Mouse (Mus musculus) hindbrain, embryonic 10.5 days (tissue): ENCODE data around the gene Prkag2. TPM values are rescaled to one million over a fixed set of nuclear protein-coding genes. Genes with fewer than 3 reads are reported as not detected.
"Not testable (repeated sequence)": the region's sequence is repeated elsewhere in the genome, so short reads cannot be mapped to it uniquely, and the experiment has no call there.

Source experiments
- DNase-seq: peaks from one replicate; pipeline ENCODE4 v3.0.0-alpha.2; 2017; ENCODE audit warnings: low spot score
- H3K27ac ChIP-seq: fragments of 300-500 bp; sonication (generic); 2 replicates; pipeline ENCODE4 v1.5.1; 2016; ENCODE audit warnings: mild to moderate bottlenecking, moderate library complexity
- H3K27me3 ChIP-seq: fragments of 300-500 bp; sonication (generic); 2 replicates; pipeline ENCODE4 v1.6.1; 2016; ENCODE audit warnings: mild to moderate bottlenecking; ENCODE audit not compliant: poor library complexity, insufficient read depth, severe bottlenecking
- H3K36me3 ChIP-seq: fragments of 300-500 bp; sonication (generic); 2 replicates; pipeline ENCODE4 v1.6.1; 2016; ENCODE audit warnings: mild to moderate bottlenecking, moderate library complexity
- H3K4me1 ChIP-seq: fragments of 300-500 bp; sonication (generic); replicated peaks from 2 replicates; pipeline ENCODE4 v1.6.1; 2016; ENCODE audit warnings: mild to moderate bottlenecking
- H3K4me3 ChIP-seq: fragments of 300-500 bp; sonication (generic); 2 replicates; pipeline ENCODE4 v1.5.1; 2016; ENCODE audit warnings: mild to moderate bottlenecking, moderate library complexity
- H3K9me3 ChIP-seq: fragments of 300-500 bp; sonication (generic); 2 replicates; pipeline ENCODE4 v1.6.1; 2016; ENCODE audit warnings: mild to moderate bottlenecking, moderate library complexity
- WGBS: fragments of 180-500 bp; shearing (Covaris S2); methylation state at CpG from one replicate; pipeline ENCODE4 v1.1.7; 2016; 5-methylcytosine and 5-hydroxymethylcytosine counted together
- polyA plus RNA-seq: library from polyadenylated mRNA; unstranded; fragments of >200 nt; fragmentation: Nextera tagmentation; extraction: Ambion mirVana; gene quantifications from 2 replicates; pipeline ENCODE4 v1.2.1, GENCODE M21; 2016

The Prkag2 gene
- polyA plus RNA-seq, 1 experiment from 2014 or later = 46.3 TPM

DNA sequence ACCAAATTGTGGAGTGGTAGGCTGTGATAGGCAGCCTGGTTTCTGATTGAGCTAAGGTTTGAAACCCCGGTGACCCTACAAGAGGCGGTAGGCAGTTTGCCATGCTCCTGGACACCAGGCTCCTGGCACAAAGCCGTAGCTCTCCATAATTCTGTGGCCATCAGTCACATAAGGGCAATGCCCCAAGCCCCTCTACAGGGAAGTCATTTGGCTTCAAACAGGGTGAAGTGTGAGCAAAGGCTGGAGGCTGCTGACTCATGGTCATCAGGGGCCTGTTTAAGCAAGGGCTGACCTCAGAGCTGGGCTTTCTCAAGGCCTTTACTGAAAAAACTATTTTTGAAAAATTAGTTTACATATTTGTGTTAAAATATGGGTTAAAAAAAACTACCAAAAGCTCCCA is 246.2 kb downstream of the Prkag2 start:
- DNase-seq = no peak
- H3K9me3 ChIP-seq = no peaks in the 10 kb centered on the region
- no peak overlapping the region for H3K27ac ChIP-seq
- no peak overlapping the region for H3K4me3 ChIP-seq
- H3K4me1 ChIP-seq = no peaks in the 10 kb centered on the region
- 93% methylated on average over 3 of the region's 3 CpGs for WGBS
- H3K36me3 ChIP-seq = no peaks in the 10 kb centered on the region
- H3K27me3 ChIP-seq = no peaks in the 10 kb centered on the region

DNA sequence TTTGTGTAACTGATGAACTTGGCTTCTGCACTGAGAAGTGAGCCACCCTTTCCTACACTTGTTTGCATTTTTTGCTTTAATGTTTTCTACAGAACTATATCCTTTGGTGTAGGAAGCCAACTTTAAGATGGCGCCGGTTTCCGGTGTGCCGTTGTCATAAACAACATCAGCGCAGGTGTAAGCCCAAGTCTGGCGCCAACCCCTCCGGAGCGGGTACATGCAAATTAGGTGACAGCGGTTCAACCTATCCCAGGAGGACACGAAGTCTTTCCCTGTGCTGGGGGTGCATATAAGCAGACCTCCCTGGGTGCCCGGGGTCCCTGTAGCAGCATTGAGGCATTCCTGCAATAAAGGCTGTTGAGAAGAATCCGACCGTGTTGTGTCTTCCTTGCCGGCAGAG is 252.2 kb downstream of the Prkag2 start:
- H3K9me3 ChIP-seq = not testable (repeated sequence)

DNA sequence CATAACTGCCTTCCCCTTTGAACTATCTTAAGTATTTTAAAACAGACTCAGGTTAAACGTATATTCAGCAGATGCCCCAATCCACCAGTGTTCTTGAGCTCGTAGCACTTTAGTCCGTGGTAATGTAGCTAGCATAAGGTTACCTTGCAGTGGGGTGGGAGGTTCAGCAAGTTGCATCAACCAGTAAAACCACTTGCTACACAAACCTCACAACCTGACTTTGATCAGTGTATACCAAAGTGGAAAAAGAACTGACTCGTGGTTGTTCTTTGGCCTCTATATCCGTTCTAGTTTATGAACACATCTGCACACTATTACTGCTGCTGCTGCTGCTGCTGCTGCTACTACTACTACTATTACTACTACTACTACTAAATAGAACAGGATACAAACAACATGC is 256.6 kb downstream of the Prkag2 start:
- no peak for DNase-seq
- Histone ChIP-seq H3K4me3 (no peak overlapping the region), H3K27me3 (no peaks in the 10 kb centered on the region), H3K9me3 (no peaks in the 10 kb centered on the region), H3K27ac (0 out of 2 replicates have a peak overlapping the region, but pooled peaks have one; percentile 98), H3K4me1 (peaks cover 32% of the 10 kb centered on the region), H3K36me3 (no peaks in the 10 kb centered on the region)
- 89% methylated on average over 5 of the region's 5 CpGs for WGBS

More for the DNA sequence above, 252.2 kb downstream of the Prkag2 start:
- DNase-seq, H3K4me3 ChIP-seq, H3K36me3 ChIP-seq, H3K27me3 ChIP-seq, H3K4me1 ChIP-seq, H3K27ac ChIP-seq: not testable (repeated sequence)
- 85% methylated on average over 14 of the region's 14 CpGs for WGBS

DNA sequence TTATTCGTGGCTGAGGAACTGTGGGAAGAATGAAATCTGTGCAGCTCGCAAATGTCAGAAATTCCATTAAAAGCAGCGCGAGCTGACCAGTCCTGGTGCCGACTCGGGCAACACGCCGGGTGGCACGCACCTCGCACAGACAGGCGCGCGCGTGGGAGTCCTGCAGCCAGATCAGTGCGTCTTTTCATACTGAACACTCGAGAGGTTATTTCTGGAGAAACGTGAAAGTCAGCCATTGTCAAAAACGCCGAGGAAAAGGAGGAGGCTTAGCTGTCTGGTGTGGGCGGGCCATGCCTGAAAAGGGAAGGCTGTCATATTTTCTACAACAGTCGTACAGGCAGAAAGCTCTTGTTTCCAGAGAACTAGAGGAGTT is 257.4 kb downstream of the Prkag2 start:
- WGBS = 3% methylated on average over 21 of the region's 21 CpGs
- peak overlapping the region; percentile 98 for H3K27ac ChIP-seq
- H3K9me3 ChIP-seq = no peaks in the 10 kb centered on the region
- peaks cover 32% of the 10 kb centered on the region for H3K4me1 ChIP-seq
- H3K4me3 ChIP-seq = peak overlapping the region; percentile 94
- no peak for DNase-seq
- no peaks in the 10 kb centered on the region for H3K36me3 ChIP-seq
- no peaks in the 10 kb centered on the region for H3K27me3 ChIP-seq

DNA sequence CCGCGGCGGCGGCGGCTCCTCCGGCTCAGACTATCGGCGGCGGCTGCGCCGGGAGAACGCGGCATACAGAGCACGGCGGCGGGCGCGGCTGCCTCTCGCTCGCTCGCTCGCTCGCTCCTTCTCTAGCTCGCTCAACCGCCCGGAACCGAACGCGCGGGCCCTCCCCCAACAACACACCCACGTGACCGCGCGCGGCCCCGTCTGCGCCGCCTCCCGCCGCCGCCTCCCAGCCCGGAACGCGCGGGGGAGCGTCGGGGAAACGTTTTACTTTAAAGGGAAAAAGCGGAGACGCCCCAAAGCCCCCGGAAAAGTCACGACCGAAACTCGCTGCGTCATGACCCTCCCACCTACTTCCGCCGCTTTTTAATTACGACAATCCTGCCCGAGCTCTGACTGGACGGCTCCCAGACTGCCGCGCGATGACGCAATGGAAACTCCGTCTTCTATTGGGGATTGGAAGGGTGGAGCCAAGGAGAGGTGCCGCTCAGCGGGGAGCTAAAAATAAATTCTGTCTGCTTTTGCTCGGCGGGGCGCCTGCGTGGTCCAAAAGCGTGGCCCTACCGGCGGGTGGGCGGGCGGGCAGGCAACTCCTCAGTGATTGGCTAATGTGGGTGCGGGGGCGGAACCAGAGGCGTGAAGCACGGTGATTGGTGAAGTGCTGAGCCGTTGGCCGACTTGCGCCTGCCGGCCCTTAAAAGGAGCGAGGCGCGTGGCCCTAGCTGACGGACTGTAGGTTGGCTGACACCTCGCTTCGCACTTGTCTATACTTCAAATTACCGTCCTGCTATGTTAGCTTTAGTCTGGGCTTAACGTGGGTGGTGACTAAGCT is 258.0 kb downstream of the Prkag2 start, which contains the start of gene Rheb:
Rheb (minus strand) TSS at position 351 of the 829 bp plus-strand sequence.
- Histone ChIP-seq H3K4me3 (peak within 1 kb of the TSS; percentile 94), H3K27me3 (no peaks in the 10 kb centered on the region), H3K27ac (peak within 1 kb of the TSS; percentile 98), H3K9me3 (no peaks in the 10 kb centered on the region), H3K4me1 (peaks cover 34% of the 10 kb centered on the region), H3K36me3 (no peaks in the 10 kb centered on the region)
- peak; percentile 99 for DNase-seq
- under 1% methylated on average over 92 of the region's 92 CpGs for WGBS

DNA sequence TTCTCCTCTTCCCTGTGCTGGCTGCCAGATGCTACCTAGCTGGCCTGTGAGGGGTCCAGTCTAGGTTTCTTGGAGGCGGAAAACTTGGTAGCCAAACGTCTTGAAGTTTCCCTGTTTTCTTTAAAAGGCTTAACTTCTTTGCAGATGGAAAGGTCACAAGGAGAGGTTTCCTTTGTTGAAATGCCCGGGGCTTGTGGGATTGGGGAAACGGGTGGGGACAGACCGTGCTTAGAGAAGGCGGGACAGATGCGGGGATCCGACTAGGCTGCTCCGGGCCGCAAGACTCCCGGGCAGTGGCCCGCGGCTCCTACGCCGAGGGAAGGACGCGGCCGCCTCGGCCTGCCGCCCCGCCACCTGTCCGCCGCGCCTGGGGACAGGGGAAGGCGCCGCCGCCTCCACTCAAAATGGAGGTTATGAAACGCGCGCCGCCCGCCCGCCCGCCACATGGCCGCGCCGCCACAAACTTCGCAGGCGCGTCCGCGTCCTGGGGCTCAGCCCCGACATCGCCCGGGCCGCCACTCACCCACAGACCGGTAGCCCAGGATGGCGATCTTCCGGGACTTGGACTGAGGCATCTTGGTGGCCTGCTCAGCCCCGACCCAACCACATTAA is 258.7 kb downstream of the Prkag2 start:
- 1% methylated on average over 50 of the region's 50 CpGs for WGBS
- peak overlapping the region; percentile 94 for H3K4me3 ChIP-seq
- H3K4me1 ChIP-seq = peaks cover 34% of the 10 kb centered on the region
- H3K9me3 ChIP-seq = no peaks in the 10 kb centered on the region
- no peak for DNase-seq
- no peaks in the 10 kb centered on the region for H3K27me3 ChIP-seq
- no peaks in the 10 kb centered on the region for H3K36me3 ChIP-seq
- peak overlapping the region; percentile 98 for H3K27ac ChIP-seq

DNA sequence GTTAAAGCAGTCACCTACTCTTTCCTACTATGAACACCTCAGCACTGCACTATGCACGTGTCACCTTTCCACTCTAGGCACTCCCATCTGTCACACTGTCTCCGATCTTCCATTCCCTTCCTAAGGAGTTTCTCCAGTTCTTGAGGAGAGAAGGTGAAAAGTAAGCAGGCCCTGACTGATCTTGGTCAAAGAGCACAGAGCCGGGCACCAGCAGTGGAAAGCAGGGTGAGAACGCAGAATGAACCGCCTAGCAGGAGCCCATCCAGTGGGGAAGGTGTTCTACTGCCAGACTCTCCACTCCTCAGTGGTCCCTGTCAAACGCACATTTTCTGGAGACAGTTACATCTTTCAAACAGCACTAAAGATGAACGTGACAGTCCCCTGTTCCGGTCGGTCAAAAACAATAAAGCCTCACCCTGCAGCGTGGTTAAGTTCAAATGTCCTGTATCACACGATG is 259.4 kb downstream of the Prkag2 start:
- H3K4me3 ChIP-seq = peak overlapping the region; percentile 94
- H3K4me1 ChIP-seq = peaks cover 34% of the 10 kb centered on the region
- no peaks in the 10 kb centered on the region for H3K36me3 ChIP-seq
- 23% methylated on average over 11 of the region's 11 CpGs for WGBS
- no peaks in the 10 kb centered on the region for H3K9me3 ChIP-seq
- H3K27ac ChIP-seq = peak overlapping the region; percentile 98
- no peaks in the 10 kb centered on the region for H3K27me3 ChIP-seq
- peak; percentile 20 for DNase-seq

DNA sequence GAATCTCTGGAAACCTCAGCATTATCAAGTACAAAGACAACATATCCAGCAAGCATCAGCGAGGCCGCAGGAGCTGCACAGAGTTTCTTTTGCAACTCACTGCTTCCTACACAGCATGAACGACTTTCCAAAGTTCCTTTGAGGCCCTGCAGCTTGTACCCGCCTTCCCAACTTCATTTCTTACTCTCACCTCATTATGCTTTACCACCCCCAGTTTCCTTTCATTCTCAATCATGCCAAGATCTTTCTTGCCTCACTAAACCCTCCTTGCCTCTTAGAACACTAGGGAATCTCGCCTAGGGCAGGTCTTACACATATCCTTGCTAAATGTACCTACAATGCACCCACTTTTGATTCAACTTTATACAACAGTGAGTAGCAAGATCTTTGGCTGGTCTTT is 266.0 kb downstream of the Prkag2 start:
- DNase-seq = no peak
- WGBS = 83% methylated on average over 5 of the region's 5 CpGs
- H3K4me1 ChIP-seq = peaks cover 5% of the 10 kb centered on the region; the same call in 1 of the 2 replicates
- no peaks in the 10 kb centered on the region for H3K36me3 ChIP-seq
- no peak overlapping the region for H3K27ac ChIP-seq
- H3K9me3 ChIP-seq = no peaks in the 10 kb centered on the region
- no peaks in the 10 kb centered on the region for H3K27me3 ChIP-seq
- H3K4me3 ChIP-seq = no peak overlapping the region

DNA sequence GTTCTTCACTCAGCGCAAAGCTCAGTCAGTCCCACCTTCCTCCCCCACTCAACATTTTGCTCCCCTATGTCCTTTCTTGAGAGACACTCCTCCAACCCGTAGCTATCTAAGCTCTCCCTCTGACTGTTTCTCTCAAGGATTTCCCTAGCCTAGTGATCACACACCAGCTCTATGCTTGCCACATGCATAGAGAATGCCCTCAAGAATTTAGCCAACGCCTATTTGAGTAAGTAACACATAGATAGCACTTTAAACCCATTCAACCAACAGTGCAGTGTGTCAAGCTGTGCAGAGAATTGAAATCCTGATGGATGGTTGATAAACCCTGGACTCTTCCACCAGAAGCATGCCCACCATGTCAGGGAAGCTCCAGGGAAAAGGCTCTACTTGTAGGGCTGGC is 268.5 kb downstream of the Prkag2 start:
- Histone ChIP-seq H3K36me3 (no peaks in the 10 kb centered on the region), H3K4me3 (no peak overlapping the region), H3K4me1 (no peaks in the 10 kb centered on the region), H3K27ac (no peak overlapping the region), H3K27me3 (no peaks in the 10 kb centered on the region), H3K9me3 (no peaks in the 10 kb centered on the region)
- no peak for DNase-seq
- 87% methylated on average over 3 of the region's 3 CpGs for WGBS

DNA sequence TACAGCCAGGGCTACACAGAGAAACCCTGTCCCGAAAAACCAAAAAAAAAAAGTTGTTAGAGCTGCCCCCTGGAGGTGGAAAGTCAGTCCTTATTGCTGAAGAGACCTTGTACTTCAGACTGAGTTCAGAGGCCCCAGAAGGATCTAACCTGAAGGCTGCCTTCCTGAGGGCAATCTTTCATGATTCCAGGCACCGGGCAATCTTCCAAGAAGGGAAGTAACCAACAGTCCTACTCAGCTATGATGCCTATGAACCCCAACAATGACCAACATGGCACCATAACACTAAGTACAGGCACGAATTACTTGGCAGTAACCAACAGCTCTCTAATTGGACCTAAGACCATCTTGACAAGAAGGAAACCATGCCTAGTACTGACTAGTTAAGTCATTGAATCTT is 272.0 kb downstream of the Prkag2 start:
- no peak overlapping the region for H3K4me3 ChIP-seq
- no peak for DNase-seq
- WGBS = 88% methylated on average over 3 of the region's 3 CpGs
- no peaks in the 10 kb centered on the region for H3K27me3 ChIP-seq
- H3K4me1 ChIP-seq = peaks cover 3% of the 10 kb centered on the region; the same call in 1 of the 2 replicates
- no peaks in the 10 kb centered on the region for H3K9me3 ChIP-seq
- H3K27ac ChIP-seq = no peak overlapping the region
- H3K36me3 ChIP-seq = no peaks in the 10 kb centered on the region

DNA sequence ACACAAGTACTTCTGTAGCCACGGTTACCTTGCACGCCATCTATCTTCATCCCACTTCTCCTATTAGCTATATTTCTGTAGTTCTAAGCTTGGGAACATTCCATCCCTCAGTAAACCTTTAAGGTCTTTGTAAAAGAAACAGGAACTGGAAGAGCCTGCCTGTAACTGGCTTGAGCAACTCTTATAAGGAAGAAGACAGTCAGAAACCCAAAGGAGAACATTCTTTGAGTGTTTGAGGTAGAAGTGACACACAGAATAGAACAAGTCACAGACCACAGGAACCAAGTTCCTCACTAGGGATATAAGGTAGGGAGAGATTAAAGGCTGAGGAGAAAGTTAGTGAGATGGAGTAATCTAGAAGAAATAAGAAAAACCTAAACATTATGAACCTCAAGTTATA is 273.3 kb downstream of the Prkag2 start:
- Histone ChIP-seq H3K27ac (no peak overlapping the region), H3K9me3 (no peaks in the 10 kb centered on the region), H3K4me1 (peaks cover 6% of the 10 kb centered on the region; the same call in 1 of the 2 replicates), H3K4me3 (no peak overlapping the region), H3K27me3 (no peaks in the 10 kb centered on the region), H3K36me3 (no peaks in the 10 kb centered on the region)
- WGBS = 94% methylated on average over 2 of the region's 2 CpGs
- DNase-seq = no peak

DNA sequence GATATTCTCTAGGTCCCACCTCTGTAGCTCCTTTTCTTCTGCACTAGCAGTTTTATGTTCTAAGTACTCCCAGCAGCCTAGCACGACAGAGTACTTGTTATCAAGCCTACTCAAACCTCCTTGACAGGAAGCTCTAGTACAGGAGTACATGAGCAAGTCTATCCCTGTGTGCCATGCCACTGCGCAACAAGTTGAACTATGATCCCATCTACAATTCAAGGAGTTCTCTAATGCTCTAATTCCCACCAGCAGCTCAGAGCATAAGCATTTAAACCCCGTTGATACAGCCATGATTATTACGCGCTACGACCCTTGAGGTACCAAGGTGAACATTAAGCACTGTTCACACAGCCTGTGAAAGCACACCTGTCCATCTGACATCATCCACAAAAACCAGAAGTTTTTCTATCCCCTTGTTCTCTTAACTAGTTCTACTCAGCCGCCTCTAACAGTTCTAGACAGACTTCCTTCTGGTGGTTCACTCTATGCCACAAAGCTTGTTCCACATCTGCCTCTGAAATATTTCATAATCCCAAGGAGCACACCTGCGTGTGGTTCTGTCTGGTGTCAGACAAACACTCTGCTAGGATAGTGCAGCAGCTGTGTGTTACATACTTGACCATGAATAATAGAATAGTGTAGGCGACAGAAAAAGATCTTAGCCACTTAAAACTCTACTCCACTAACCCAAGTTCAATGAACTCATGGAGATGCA is 274.2 kb downstream of the Prkag2 start:
- no peaks in the 10 kb centered on the region for H3K36me3 ChIP-seq
- no peak for DNase-seq
- no peaks in the 10 kb centered on the region for H3K9me3 ChIP-seq
- whole genome bisulfite sequencing = 93% methylated on average over 9 of the region's 9 CpGs
- no peak overlapping the region for H3K4me3 ChIP-seq
- no peaks in the 10 kb centered on the region for H3K27me3 ChIP-seq
- no peak overlapping the region for H3K27ac ChIP-seq
- H3K4me1 ChIP-seq = peaks cover 11% of the 10 kb centered on the region
